Mouse (Mus musculus): ENCODE data around the gene Wbp1. TPM values are rescaled to one million over a fixed set of nuclear protein-coding genes. Genes with fewer than 3 reads are reported as not detected.
A peak's percentile ranks its signal among the peaks of the same experiment; 100 is the strongest.

Gene Wbp1
- polyA plus RNA-seq, 1 experiment = 121 TPM

DNA sequence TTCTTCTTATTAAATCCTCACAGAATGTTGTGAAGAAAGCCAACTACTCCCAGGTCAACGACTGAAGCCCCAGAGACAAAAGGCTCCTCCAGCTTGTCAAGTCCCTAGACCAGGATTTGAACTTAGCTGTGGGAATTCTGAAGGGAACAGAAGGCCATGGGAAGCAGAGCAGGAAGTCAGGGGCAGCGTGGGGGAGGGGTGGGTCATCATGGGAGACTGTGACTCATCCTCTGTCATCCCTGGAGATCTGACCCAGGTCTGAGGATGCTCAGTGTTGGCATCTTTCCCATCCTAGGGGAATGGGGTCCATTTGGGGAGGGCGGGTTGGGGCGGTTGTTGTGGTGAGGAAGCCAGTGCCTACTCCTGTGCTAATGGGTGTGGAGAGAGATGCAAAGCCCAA, 20.3 kb upstream of the Wbp1 start:
- Histone ChIP-seq H3K27me3 (replicated peaks) (peaks cover 18% of the 10 kb centered on the region), H3K4me1 (peaks cover 69% of the 10 kb centered on the region), H3K36me3 (replicated peaks; ENCODE audit: low read length) (no peaks in the 10 kb centered on the region), H3K9me3 (no peaks in the 10 kb centered on the region), H3K4me3 (replicated peaks) (no peak overlapping the region)
- TF ChIP-seq GATA1 (IDR thresholded peaks at IDR 0.05; ENCODE audit: borderline replicate concordance, low read length) (no peak), FLI1 (IDR thresholded peaks at IDR 0.05; ENCODE audit: low read length) (no peak)

DNA sequence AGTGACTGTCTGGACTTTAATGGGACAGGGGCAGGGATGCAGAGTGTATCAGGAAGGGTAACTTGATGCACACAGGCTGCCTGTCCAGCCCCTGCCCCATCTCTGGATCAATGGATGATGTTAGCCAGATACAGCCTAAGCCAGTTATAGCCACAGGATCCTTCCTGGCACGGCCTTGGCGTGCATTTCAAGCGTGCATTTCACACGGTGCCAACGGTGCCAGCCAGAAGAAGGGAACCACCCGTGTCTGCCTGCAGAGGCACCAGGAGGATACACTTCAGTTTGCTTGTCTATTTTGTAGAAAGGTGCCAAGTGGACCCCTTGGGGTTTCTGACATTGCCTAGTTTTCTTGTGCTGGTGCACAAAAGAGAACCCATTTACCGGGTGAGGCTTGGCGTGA, 18.7 kb upstream of the Wbp1 start:
- TF ChIP-seq GATA1 (IDR thresholded peaks at IDR 0.05; ENCODE audit: borderline replicate concordance, low read length) (no peak), FLI1 (IDR thresholded peaks at IDR 0.05; ENCODE audit: low read length) (no peak)
- Histone ChIP-seq H3K4me3 (replicated peaks) (no peak overlapping the region), H3K27me3 (replicated peaks) (peaks cover 18% of the 10 kb centered on the region)

DNA sequence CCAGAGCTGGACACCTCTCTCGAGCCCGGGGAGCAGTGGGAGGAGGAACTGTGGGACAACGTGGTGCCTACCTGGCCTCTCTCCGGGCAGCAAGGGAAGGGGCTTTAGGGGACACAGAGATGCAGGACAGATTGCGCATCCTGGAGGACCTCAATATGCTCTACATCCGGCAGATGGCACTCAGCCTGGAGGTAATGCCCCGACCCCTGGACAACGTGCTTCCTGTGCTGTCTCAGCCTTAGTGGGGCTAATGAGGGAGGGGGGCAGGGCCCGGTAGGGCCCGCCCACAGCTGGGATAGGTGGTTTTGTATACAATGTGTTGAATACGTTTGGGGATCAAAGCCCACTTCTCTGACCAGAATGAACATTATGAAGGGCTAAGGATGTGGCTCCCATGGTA, 16.7 kb upstream of the Wbp1 start:
- H3K4me1 ChIP-seq = peaks cover 73% of the 10 kb centered on the region
- TF ChIP-seq FLI1 (IDR thresholded peaks at IDR 0.05; ENCODE audit: low read length) = no peak
- TF ChIP-seq GATA1 (IDR thresholded peaks at IDR 0.05; ENCODE audit: borderline replicate concordance, low read length) = no peak
- H3K4me3 ChIP-seq (replicated peaks) = peak overlapping the region; percentile 94
- no peaks in the 10 kb centered on the region for H3K36me3 ChIP-seq (replicated peaks; ENCODE audit: low read length)
- H3K9me3 ChIP-seq = no peaks in the 10 kb centered on the region
- peaks cover 18% of the 10 kb centered on the region for H3K27me3 ChIP-seq (replicated peaks)

More for the DNA sequence above, 18.7 kb upstream of the Wbp1 start:
- H3K4me1 ChIP-seq = peaks cover 69% of the 10 kb centered on the region
- H3K9me3 ChIP-seq = no peaks in the 10 kb centered on the region
- H3K36me3 ChIP-seq (replicated peaks; ENCODE audit: low read length) = no peaks in the 10 kb centered on the region

- TF ChIP-seq GATA1 (IDR thresholded peaks at IDR 0.05; ENCODE audit: borderline replicate concordance, low read length) = no peak
- TF ChIP-seq FLI1 (IDR thresholded peaks at IDR 0.05; ENCODE audit: low read length) = no peak
- Histone ChIP-seq H3K27me3 (replicated peaks) (peaks cover 15% of the 10 kb centered on the region), H3K4me3 (replicated peaks) (peak overlapping the region; percentile 94), H3K9me3 (no peaks in the 10 kb centered on the region), H3K36me3 (replicated peaks; ENCODE audit: low read length) (no peaks in the 10 kb centered on the region), H3K4me1 (peaks cover 68% of the 10 kb centered on the region)
These were observed 16.2 kb upstream of the Wbp1 start for GRCm38 (mm10) chr6:83137576-83137950.

DNA sequence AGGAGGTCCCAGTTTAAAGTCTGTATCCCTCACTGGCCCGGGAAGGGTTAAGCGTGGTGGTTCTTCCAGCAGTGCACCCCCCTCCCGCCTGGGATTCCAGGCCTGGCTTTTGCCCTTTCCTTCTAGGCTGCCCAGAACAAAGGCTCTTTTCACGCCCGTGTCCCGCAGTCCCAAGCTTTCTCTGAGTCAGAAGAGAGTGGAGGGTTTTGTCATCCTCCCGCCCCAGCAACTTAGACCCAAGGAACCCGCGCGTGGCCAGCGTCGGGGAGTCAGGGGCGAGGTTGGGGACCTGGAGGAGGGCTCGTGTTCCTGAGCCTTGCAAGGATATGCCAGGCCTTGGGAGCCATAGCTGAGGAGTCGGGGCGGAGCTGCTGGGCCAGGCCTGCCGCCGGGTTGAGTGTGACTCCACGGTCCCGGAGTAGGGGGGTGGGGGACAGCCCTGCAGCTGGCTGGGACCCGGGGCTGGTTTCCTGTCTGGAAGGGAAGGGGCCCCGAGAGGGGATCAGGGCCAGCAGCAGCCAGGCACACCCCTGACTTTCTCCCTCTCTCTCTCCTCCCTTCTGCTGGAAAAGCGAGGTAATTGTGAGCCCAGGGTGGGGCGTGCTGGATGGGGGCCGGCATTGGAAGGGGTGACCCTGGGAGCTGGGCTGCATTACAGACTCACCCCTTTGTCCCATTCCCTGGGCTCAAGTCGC, 15.7 kb upstream of the Wbp1 start:
- TF ChIP-seq GATA1 (IDR thresholded peaks at IDR 0.05; ENCODE audit: borderline replicate concordance, low read length) (no peak), FLI1 (IDR thresholded peaks at IDR 0.05; ENCODE audit: low read length) (no peak)
- H3K4me3 ChIP-seq (replicated peaks) = peak overlapping the region; percentile 94
- H3K4me1 ChIP-seq = peaks cover 65% of the 10 kb centered on the region
- H3K36me3 ChIP-seq (replicated peaks; ENCODE audit: low read length) = no peaks in the 10 kb centered on the region
- H3K9me3 ChIP-seq = no peaks in the 10 kb centered on the region
- peaks cover 10% of the 10 kb centered on the region for H3K27me3 ChIP-seq (replicated peaks)

- Histone ChIP-seq H3K27me3 (replicated peaks) (peaks cover 6% of the 10 kb centered on the region), H3K4me3 (replicated peaks) (peak overlapping the region; percentile 94), H3K9me3 (no peaks in the 10 kb centered on the region), H3K4me1 (peaks cover 65% of the 10 kb centered on the region), H3K36me3 (replicated peaks; ENCODE audit: low read length) (no peaks in the 10 kb centered on the region)
- TF ChIP-seq FLI1 (IDR thresholded peaks at IDR 0.05; ENCODE audit: low read length) = no peak
- TF ChIP-seq GATA1 (IDR thresholded peaks at IDR 0.05; ENCODE audit: borderline replicate concordance, low read length) = no peak
These were observed 15.0 kb upstream of the Wbp1 start for GRCm38 (mm10) chr6:83136291-83136880.

- H3K4me1 ChIP-seq = peaks cover 67% of the 10 kb centered on the region
- H3K27me3 ChIP-seq (replicated peaks) = peaks cover 3% of the 10 kb centered on the region
These were observed 14.3 kb upstream of the Wbp1 start for GRCm38 (mm10) chr6:83135571-83136161.

GRCm38 (mm10) chr6:83134951-83135513, 13.7 kb upstream of the Wbp1 start, which contains the start of gene Rtkn:
Gene Rtkn (plus strand): TSS chr6:83135463.
- peaks cover 2% of the 10 kb centered on the region for H3K27me3 ChIP-seq (replicated peaks)
- no peaks in the 10 kb centered on the region for H3K36me3 ChIP-seq (replicated peaks; ENCODE audit: low read length)
- H3K4me1 ChIP-seq = peaks cover 69% of the 10 kb centered on the region
- peak within 1 kb of the TSS; percentile 94 for H3K4me3 ChIP-seq (replicated peaks)
- TF ChIP-seq GATA1 (IDR thresholded peaks at IDR 0.05; ENCODE audit: borderline replicate concordance, low read length) = no peak
- TF ChIP-seq FLI1 (IDR thresholded peaks at IDR 0.05; ENCODE audit: low read length) = no peak
- no peaks in the 10 kb centered on the region for H3K9me3 ChIP-seq

More at GRCm38 (mm10) chr6:83135571-83136161, 14.3 kb upstream of the Wbp1 start:
- no peak for TF ChIP-seq GATA1 (IDR thresholded peaks at IDR 0.05; ENCODE audit: borderline replicate concordance, low read length)
- TF ChIP-seq FLI1 (IDR thresholded peaks at IDR 0.05; ENCODE audit: low read length) = no peak
- H3K36me3 ChIP-seq (replicated peaks; ENCODE audit: low read length) = no peaks in the 10 kb centered on the region
- no peaks in the 10 kb centered on the region for H3K9me3 ChIP-seq
- H3K4me3 ChIP-seq (replicated peaks) = peak overlapping the region; percentile 94

DNA sequence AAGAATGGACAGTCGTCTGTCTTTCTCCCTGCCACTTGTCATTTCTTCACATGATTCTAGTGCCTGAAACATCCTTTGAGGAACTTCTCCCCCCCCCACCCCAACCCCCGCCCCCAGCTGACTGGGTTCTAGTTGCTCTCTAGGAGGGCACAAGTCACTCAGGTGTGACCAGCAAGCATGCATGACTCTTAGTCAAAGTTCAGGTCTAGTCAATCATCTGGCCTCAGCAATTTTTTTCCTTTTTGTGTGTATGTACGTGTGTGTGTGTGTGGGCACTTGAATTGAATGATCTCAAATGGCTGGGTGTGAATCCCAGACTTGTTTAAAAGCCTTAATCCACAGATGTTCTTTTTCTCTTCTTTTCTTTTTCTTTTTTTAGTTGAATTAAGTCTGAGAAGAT, 12.9 kb upstream of the Wbp1 start:
- Histone ChIP-seq H3K4me1 (peaks cover 69% of the 10 kb centered on the region), H3K36me3 (replicated peaks; ENCODE audit: low read length) (no peaks in the 10 kb centered on the region), H3K27me3 (replicated peaks) (no peaks in the 10 kb centered on the region), H3K9me3 (no peaks in the 10 kb centered on the region), H3K4me3 (replicated peaks) (peak overlapping the region; percentile 42)
- no peak for TF ChIP-seq FLI1 (IDR thresholded peaks at IDR 0.05; ENCODE audit: low read length)
- TF ChIP-seq GATA1 (IDR thresholded peaks at IDR 0.05; ENCODE audit: borderline replicate concordance, low read length) = no peak

All from megakaryocyte, embryonic 14.5 days (primary cell).